Mouse (Mus musculus): ENCODE measurements at regions not wholly inside any gene's neighbourhood (a gene's known extent, or its start where the extent isn't known, plus 50 kb on each side); places are given as distances from the start of the nearest gene placed in this dataset.
"Not testable (repeated sequence)": the region's sequence is repeated elsewhere in the genome, so short reads cannot be mapped to it uniquely, and the experiment has no call there.

- Histone ChIP-seq H3K27me3 (ENCODE audit: control insufficient read depth, insufficient read depth, low read length, poor library complexity, severe bottlenecking) (no peaks in the 10 kb centered on the region), H3K36me3 (ENCODE audit: control insufficient read depth, insufficient read depth, low read length, poor library complexity, severe bottlenecking) (no peaks in the 10 kb centered on the region)
- peak; percentile 66 for DNase-seq (ENCODE audit: low read depth, low spot score)
Measured at GRCm38 (mm10) chr9:83728428-83728827, 77.6 kb downstream of the Elovl4 start.

- Histone ChIP-seq H3K36me3 (ENCODE audit: control insufficient read depth, insufficient read depth, low read length, poor library complexity, severe bottlenecking) (no peaks in the 10 kb centered on the region), H3K27me3 (ENCODE audit: control insufficient read depth, insufficient read depth, low read length, poor library complexity, severe bottlenecking) (no peaks in the 10 kb centered on the region)
- peak; percentile 73 for DNase-seq (ENCODE audit: low read depth, low spot score)
Measured at GRCm38 (mm10) chr9:83727462-83728189, 78.5 kb downstream of the Elovl4 start.

GRCm38 (mm10) chr9:83726979-83727378, 79.1 kb downstream of the Elovl4 start:
- no peak for DNase-seq (ENCODE audit: low read depth, low spot score)
- no peaks in the 10 kb centered on the region for H3K27me3 ChIP-seq (ENCODE audit: control insufficient read depth, insufficient read depth, low read length, poor library complexity, severe bottlenecking)
- no peaks in the 10 kb centered on the region for H3K36me3 ChIP-seq (ENCODE audit: control insufficient read depth, insufficient read depth, low read length, poor library complexity, severe bottlenecking)

GRCm38 (mm10) chr9:83726105-83726504, 80.0 kb downstream of the Elovl4 start:
- H3K36me3 ChIP-seq (ENCODE audit: control insufficient read depth, insufficient read depth, low read length, poor library complexity, severe bottlenecking), result no peaks in the 10 kb centered on the region
- DNase-seq (ENCODE audit: low read depth, low spot score), result peak; percentile 9
- H3K27me3 ChIP-seq (ENCODE audit: control insufficient read depth, insufficient read depth, low read length, poor library complexity, severe bottlenecking), result no peaks in the 10 kb centered on the region

DNA sequence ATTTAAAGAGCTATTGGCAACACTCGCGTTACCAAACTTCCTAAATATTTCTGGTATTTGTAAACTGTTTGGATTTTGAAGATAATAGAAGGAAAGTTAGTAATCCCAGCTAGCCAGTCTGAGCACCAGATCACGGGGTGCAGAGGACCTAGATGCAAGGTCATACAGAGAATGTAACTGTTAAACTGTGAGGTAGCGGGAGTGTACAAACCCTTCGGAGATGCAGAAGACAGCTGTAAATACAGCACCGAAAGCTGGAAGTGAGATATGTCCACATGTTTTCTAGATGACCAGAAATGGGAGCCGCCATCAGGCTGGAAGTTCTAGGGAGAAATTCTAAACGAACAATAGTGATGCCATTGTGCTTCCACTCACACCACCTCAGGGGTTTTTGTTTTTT, 80.5 kb downstream of the Elovl4 start:
- no peaks in the 10 kb centered on the region for H3K27me3 ChIP-seq (ENCODE audit: control insufficient read depth, insufficient read depth, low read length, poor library complexity, severe bottlenecking)
- H3K36me3 ChIP-seq (ENCODE audit: control insufficient read depth, insufficient read depth, low read length, poor library complexity, severe bottlenecking), result no peaks in the 10 kb centered on the region
- no peak for DNase-seq (ENCODE audit: low read depth, low spot score)

DNA sequence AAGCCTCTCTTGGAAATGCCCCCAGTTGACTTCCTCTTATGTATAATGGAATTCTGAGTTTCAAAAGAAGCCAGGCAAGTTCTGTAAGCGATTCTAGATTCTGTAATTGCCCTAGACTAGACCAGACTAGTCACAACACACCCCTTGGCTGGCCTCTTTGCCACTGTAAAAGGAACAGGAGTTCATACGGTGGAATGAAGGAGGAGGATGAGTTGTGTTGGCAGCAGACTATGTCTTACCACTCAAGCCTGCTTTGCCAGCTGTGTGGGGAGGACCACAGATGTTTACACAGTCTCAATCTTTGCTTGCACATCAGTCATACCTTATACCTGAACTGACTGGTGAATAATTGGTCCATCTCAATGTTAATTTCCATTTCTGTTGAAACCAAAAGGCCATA, 85.1 kb downstream of the Elovl4 start:
- H3K36me3 ChIP-seq (ENCODE audit: control insufficient read depth, insufficient read depth, low read length, poor library complexity, severe bottlenecking), result no peaks in the 10 kb centered on the region

GRCm38 (mm10) chr9:83719811-83720210, 86.3 kb downstream of the Elovl4 start:
- no peak for DNase-seq (ENCODE audit: low read depth, low spot score)
- Histone ChIP-seq H3K27me3 (ENCODE audit: control insufficient read depth, insufficient read depth, low read length, poor library complexity, severe bottlenecking) (no peaks in the 10 kb centered on the region), H3K36me3 (ENCODE audit: control insufficient read depth, insufficient read depth, low read length, poor library complexity, severe bottlenecking) (no peaks in the 10 kb centered on the region)

More for the DNA sequence above, 85.1 kb downstream of the Elovl4 start:
- DNase-seq (ENCODE audit: low read depth, low spot score), result no peak
- no peaks in the 10 kb centered on the region for H3K27me3 ChIP-seq (ENCODE audit: control insufficient read depth, insufficient read depth, low read length, poor library complexity, severe bottlenecking)

DNA sequence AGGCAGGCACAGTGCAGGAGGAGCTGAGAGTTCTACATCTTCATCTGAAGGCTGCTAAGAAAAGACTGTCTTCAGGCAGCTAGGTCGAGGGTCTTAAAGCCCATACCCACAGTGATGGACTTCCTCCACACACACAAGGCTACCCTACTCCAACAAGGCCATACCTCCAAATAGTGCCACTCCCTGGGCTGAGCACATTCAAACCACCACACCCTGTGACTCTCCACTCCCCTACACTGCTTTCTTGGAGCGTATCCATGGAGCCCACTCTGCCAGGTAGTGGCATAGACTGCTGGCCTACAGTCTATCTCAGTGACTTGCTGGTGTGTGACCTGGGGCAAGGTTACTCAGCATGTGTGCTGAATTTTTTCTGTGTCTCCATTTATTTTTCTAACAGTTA, 88.0 kb downstream of the Elovl4 start:
- not testable (repeated sequence) for DNase-seq (ENCODE audit: low read depth, low spot score); H3K36me3 ChIP-seq (ENCODE audit: control insufficient read depth, insufficient read depth, low read length, poor library complexity, severe bottlenecking)

GRCm38 (mm10) chr9:83716101-83716763, 89.8 kb downstream of the Elovl4 start:
- Histone ChIP-seq H3K36me3 (ENCODE audit: control insufficient read depth, insufficient read depth, low read length, poor library complexity, severe bottlenecking) (no peaks in the 10 kb centered on the region), H3K27me3 (ENCODE audit: control insufficient read depth, insufficient read depth, low read length, poor library complexity, severe bottlenecking) (no peaks in the 10 kb centered on the region)
- no peak for DNase-seq (ENCODE audit: low read depth, low spot score)

More for the DNA sequence above, 88.0 kb downstream of the Elovl4 start:
- not testable (repeated sequence) for H3K27me3 ChIP-seq (ENCODE audit: control insufficient read depth, insufficient read depth, low read length, poor library complexity, severe bottlenecking)

DNA sequence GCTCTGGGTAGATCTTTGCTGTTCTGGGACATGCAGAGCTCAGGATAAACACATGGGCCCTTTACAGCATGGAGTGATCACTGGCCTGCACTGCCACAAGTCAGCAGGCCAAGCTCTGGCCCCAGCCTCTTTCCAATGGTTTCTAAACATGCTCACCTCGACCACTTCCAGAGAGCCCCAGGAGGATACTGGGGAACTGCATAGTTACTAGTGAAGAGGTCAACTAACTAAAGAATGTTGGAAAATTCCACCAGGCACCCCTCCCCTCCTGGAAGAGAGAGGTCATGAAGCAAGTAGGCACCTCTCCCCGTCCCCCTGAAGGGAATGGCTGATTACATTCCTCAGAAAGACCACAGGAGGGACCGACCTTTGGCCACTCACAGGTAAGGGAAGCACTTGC, 98.7 kb downstream of the Elovl4 start:
- Histone ChIP-seq H3K27me3 (ENCODE audit: control insufficient read depth, insufficient read depth, low read length, poor library complexity, severe bottlenecking) (no peaks in the 10 kb centered on the region), H3K36me3 (ENCODE audit: control insufficient read depth, insufficient read depth, low read length, poor library complexity, severe bottlenecking) (no peaks in the 10 kb centered on the region)
- DNase-seq (ENCODE audit: low read depth, low spot score), result no peak

DNA sequence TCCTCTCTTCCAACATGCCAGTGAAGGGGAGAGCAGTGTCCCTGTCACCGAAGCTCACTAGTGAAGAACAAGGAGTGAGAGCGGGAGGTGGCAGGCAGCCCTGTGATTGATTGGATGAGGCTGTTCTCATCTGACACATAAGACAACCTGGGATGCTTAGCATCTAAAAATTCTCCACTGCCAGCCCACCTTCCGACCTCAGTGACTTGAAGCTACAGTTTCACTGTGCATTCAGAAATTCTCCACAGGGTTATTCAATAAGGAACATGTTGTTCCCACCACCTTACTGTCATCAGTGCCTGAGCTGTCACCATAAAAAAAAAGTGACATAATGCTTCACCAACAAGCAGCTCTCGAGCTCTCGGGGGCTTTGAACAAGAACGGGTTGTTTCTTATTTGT, 100.0 kb downstream of the Elovl4 start:
- no peak for DNase-seq (ENCODE audit: low read depth, low spot score)
- no peaks in the 10 kb centered on the region for H3K36me3 ChIP-seq (ENCODE audit: control insufficient read depth, insufficient read depth, low read length, poor library complexity, severe bottlenecking)
- H3K27me3 ChIP-seq (ENCODE audit: control insufficient read depth, insufficient read depth, low read length, poor library complexity, severe bottlenecking), result no peaks in the 10 kb centered on the region

GRCm38 (mm10) chr9:83704186-83704585, 101.9 kb downstream of the Elovl4 start:
- no peak for DNase-seq (ENCODE audit: low read depth, low spot score)
- H3K36me3 ChIP-seq (ENCODE audit: control insufficient read depth, insufficient read depth, low read length, poor library complexity, severe bottlenecking), result no peaks in the 10 kb centered on the region
- no peaks in the 10 kb centered on the region for H3K27me3 ChIP-seq (ENCODE audit: control insufficient read depth, insufficient read depth, low read length, poor library complexity, severe bottlenecking)

GRCm38 (mm10) chr9:83700916-83701315, 105.2 kb downstream of the Elovl4 start:
- Histone ChIP-seq H3K36me3 (ENCODE audit: control insufficient read depth, insufficient read depth, low read length, poor library complexity, severe bottlenecking) (no peaks in the 10 kb centered on the region), H3K27me3 (ENCODE audit: control insufficient read depth, insufficient read depth, low read length, poor library complexity, severe bottlenecking) (no peaks in the 10 kb centered on the region)
- DNase-seq (ENCODE audit: low read depth, low spot score), result no peak

GRCm38 (mm10) chr9:83700056-83700455, 106.0 kb downstream of the Elovl4 start:
- H3K27me3 ChIP-seq (ENCODE audit: control insufficient read depth, insufficient read depth, low read length, poor library complexity, severe bottlenecking), result no peaks in the 10 kb centered on the region
- no peak for DNase-seq (ENCODE audit: low read depth, low spot score)
- H3K36me3 ChIP-seq (ENCODE audit: control insufficient read depth, insufficient read depth, low read length, poor library complexity, severe bottlenecking), result no peaks in the 10 kb centered on the region

GRCm38 (mm10) chr9:83691332-83692198, 114.5 kb downstream of the Elovl4 start:
- peak; percentile 85 for DNase-seq (ENCODE audit: low read depth, low spot score)
- H3K36me3 ChIP-seq (ENCODE audit: control insufficient read depth, insufficient read depth, low read length, poor library complexity, severe bottlenecking), result no peaks in the 10 kb centered on the region
- no peaks in the 10 kb centered on the region; the same call in 1 of the 2 replicates for H3K27me3 ChIP-seq (ENCODE audit: control insufficient read depth, insufficient read depth, low read length, poor library complexity, severe bottlenecking)

Data from splenic B cell, adult 2 months (primary cell).